Mouse (Mus musculus) granulocyte monocyte progenitor cell, adult 5-6 weeks (primary cell): ENCODE data around the gene Adgrl4. TPM values are rescaled to one million over a fixed set of nuclear protein-coding genes. Genes with fewer than 3 reads are reported as not detected.

Experiments used
- ATAC-seq: replicated peaks from 2 replicates; pipeline ENCODE4 v1.8.0; 2016; ENCODE audit warnings: mild to moderate bottlenecking, moderate TSS enrichment, inconsistent platforms; ENCODE audit not compliant: poor library complexity, severe bottlenecking
- total RNA-seq, 2 experiments: library from RNA; stranded (forward) in 1 of 2; stranded (reverse) in 1 of 2; fragments of 200-712, 200-1000 nt in 1 of 2; fragments of >200 nt in 1 of 2; fragmentation: Nextera tagmentation in 1 of 2; gene quantifications; 2 replicates each; pipeline ENCODE4 v1.2.3; 2014 to 2017

The Adgrl4 gene
- total RNA-seq (2014; fragmentation: Nextera tagmentation) = 95.8 and 112 TPM in 2 replicates
- total RNA-seq (2017) = 132 and 143 TPM in 2 replicates

DNA sequence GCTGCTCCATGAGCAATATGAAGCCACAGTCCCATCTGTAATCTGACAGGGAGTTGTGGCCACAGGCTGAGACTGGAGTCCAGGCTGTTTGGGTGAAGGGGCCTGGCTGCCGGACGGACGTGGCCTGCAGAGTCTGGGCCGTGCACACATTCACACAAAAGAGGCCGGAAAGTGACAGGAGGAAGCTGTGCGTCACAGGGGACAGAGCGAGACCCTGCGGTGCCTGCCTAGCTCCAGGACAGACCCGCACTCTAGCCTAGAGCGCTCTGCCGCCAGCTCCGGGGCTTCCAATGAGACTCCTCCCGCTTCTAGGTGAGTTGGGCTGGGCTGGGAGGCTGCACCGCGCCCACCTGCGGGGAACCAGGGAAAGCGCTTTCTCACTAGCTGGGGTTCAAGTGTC is at the start of gene Adgrl4:
Gene Adgrl4 (plus strand): TSS at position 195 of the 400 bp plus-strand sequence.
- peak; percentile 82 for ATAC-seq

DNA sequence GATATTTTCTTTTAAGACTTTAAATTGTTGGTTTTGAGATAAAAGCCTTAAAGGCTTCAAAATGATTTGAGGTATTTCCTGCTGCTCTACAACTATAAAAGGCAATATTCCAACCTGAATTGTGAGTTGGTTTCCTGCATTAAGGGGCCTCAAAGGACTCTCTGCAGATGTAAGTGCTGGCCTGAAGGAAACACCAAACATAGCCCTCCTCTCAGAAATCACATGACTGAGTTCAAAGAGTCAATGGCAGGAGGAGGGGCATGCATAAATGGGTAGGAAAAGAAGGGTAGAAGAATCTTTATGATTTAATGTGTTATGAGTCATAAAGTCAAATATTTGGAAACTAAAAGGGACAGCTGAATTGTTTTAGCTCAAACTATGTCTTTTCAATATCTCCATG is 46.8 kb upstream of the Adgrl4 start:
- no peak for ATAC-seq

DNA sequence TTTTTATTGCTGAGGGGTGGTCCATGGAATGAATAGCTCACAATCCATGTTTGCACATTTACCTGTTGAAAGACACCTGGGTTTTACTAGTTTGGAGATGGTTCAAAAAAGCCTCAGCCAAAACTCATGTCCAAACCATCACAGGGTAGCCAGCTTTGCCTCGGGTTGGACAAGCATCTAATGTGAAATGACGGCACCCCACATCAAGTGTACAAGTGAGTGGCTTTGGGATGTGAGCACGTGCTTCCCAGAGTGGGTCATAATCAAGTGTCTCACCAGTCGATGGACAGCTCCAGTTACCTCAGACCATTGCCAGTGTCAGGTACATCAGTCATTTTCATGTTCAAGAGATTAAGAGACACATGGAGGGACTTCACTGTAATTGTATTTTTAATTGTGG is 44.8 kb upstream of the Adgrl4 start:
- 0 out of 2 replicates have a peak, but pooled peaks have one; percentile 5 for ATAC-seq

DNA sequence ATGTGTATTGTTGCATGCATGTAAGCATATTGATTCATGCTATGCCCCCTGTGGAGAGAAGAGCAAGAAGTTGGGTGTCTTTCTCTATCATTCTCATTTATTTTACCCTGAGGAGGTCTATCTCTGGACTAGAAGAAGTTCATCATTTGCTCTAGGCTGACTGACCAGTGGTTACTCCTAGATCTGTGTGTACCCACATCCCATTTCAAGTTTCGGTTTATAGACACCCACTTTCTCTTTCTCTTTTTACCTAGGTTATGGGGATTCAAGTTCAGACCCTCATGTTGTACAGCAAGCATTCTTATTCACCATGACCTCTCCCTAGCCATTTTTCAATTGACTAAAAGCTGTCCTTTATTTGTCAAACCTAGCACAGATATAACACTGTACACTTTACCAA is 44.4 kb upstream of the Adgrl4 start:
- ATAC-seq = peak; percentile 92

DNA sequence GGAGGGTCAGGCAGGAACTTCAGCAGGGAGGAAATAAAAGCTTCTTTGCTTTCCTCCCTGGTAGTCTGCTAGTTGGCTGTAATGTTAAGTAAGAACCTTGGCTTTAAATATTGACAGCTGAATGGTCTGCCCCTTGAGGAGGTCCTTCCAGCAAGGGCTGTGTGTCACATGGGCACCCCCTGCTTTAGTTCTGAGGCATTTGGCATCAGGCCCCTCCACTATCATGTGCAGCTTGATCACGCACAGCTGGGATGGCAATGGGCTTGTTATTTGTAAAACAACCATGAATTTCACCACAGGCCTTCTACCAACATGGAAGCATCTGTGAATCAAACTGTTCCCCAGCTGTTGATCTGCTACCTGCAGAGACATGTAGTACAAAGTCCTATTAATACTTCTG is 38.4 kb upstream of the Adgrl4 start:
- ATAC-seq = no peak; the same call in 1 of the 2 replicates

DNA sequence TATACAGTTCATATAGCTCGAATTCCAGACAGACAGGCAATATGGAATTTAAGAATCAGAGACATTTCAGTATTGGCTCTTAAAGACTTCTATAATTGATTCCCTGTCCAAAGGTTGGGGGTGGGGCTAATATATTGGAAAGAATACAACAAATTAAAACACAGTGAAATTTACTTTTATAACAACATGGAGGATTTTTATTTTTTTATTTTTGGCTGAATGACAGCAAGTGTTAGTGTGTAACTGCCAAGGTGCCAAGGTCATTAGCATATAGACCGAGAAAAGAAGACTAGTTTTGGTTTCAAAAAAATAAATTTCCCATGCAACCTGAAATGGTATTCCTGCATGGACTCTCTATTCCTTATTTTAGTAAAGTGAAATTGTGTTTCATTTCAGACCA is 26.7 kb upstream of the Adgrl4 start:
- ATAC-seq = no peak

DNA sequence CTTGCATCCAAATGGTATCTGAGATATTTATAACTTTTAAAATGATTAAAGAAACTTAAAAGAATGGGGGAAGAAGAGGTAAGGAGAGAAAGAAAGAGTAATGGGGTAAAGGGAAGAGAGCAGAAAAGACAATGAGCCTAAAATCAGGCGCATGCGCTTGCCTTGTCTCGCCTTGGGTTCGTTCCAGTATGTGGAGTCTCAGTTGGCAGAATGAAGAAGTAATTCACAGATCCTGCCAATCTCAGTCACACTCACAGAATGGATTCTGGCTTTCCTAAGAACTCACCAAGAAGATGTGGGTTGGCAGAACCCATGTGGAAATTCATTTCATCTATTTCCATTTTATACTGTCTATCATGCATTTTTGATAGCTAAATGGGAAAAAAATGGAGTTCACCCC is 26.2 kb upstream of the Adgrl4 start:
- no peak for ATAC-seq

DNA sequence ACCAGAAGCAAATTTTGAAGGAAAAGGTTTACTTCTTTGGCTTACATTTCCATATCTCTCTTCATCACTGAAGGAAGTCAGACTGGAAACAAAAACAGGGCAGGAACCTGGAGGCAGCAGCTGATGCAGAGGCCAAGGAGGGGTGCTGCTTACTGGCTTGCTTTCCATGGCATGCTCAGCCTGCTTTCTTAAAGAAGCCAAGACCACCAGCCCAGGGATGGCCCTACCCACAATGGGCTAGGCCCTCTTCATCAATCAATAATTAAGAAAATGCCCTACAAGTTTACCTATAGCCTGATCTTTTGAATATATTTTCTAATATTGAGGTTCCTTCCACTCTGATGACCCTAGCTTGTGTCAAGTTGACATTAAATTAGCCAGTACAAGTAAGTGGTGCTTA is 20.8 kb upstream of the Adgrl4 start:
- ATAC-seq = no peak

DNA sequence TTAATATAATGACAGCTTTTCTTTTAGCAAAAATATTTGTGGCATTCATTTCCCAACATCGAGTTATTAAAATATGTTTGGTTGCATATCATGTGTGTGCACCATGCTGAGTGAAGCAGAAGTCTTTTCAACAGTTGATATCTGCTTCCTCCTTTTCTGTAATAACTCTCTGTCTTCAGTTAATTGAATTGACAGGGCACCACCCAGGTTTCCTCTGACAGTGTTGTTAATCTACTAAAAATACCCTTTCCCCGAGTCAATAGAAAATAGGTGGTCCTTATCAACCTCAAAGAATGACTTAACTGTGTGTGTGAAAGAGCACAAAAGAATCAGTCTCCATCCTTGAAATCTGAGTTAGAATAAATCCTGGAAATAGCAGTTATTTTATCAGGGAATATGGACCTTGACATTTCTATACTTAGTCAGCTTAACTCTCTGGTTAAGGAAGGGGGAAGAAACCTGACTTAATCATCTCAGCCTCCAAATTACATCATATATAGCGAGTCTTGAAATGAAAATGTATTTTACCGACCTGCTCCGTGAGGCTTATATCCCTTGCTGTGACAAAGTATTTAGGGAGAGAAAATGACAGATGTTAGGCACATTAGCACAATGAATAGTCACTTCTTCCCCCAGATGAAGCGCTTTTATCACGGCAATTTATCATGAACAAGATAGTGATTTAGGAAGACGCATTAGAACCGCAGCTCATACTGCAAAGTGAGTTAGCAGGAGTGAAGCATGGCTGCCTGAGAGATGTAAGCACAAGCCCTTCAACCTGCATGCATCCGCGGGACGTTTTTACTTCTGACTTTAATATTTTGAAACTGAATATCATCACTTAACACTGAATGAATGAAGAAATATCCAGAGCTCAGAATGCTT is 19.8 kb upstream of the Adgrl4 start:
- ATAC-seq = peak; percentile 84

DNA sequence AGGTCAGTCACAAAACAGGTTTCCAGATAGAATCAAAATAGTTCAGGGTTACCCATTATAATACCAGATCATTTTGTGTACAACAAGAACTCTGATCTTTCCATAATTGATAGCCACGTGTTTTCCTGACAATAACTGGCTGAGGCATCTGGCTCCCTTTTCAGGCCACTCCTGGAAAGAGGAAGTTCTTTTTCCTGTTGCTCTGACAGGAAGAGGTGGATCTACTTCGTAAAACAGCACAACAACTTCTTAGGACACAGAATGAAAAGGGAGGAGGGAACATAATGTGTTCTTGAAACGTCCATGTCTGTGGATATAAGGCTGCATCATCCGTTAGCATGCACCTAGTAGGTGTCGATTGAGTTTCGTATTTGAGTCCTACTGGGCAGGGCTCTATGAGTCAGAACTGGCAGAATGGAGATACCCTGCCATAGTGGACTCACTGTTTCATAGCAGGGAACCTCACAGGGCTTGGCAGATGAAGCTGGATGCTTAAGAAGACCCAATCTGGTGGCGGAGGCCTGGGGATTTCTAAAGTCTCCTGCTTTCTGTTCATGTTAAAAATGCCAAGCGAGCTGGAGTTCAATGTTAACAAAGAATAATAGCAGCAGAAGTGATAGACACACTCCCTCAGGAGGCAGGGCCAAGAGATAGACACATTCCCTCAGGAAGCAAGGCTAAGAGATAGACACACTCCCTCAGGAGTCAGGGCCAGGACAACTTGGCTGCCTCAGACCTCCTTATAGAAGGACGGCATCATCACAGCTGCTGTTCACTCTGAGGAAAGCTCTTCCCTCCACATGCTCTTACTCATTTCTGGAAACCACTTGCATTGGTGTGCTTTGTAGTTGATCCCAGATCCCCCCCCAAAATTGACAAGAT is 13.1 kb upstream of the Adgrl4 start:
- peak; percentile 97 for ATAC-seq

DNA sequence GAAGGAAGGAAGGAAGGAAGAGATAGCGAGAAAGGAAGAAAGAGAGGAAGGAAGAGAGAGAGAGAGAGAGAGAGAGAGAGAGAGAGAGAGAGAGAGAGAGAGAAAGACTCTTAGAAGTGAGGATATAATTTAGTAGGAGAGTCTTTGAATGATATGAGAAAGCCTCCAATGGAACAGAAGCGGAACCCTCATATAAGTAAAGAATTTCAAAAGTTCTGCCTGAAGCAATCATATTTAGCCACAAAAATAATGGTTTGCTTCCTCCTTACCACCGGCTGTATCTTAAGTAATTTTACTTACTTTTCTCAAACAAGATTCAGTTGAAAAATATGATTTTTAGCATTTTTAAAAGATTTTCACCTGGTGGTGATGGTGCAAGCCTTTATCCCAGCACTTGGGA is 7.6 kb upstream of the Adgrl4 start:
- ATAC-seq = peak; percentile 77

DNA sequence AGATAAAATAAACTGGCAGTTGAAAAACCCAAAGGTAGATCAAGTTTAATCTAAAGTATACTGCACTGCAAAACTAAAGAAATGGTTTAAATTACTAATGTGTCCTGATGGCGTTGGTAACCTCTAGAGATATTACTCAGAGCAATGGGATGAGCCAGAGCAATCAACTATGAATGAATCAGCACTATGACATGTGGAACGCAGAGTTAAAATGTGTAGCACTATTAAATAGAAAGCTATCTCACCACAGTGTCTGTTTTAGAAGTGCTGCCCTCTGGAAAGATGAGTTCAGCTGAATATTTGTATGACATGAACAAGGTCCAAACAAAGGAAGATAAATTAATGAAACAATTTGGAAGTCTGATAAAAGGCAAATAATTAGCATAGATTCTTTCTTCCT is 6.2 kb upstream of the Adgrl4 start:
- ATAC-seq = no peak

DNA sequence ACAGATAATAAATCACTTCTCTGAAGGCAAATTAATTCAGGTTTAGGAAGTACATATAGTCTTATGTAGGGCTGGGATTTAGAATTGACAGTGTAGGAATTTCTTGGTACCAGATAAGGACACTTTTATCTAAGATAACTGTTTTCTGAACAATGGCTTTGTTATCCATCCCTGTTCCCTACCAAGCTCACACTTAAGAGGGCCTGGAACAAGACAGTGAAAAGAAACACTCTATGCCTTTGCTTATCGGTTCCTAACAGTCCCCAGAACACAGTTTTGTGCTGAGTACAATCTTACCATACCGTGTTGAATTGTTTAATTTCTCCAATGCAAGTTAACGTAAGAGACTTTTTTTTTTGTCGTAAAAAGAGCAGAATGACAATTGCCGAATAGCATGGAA is 677 bp downstream of the Adgrl4 start:
- no peak for ATAC-seq

DNA sequence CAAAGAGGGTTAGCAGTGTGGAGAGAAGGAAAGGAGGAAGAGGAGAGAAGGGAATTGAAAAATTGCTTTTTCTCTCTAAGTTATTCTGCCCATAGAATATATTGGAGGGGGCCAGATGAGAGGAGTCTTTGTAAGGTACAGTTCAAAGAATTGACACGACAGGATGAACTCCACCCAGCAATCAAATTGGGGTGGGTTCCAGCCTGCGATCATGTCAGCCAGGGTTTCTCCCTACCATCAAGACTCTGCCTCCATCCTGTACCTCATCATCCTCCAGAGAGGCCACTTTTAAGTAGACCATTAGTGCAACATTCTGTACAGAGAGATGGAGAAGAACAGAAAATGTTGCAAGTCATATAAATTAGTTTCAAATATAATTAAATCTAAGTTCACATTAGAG is 2.3 kb downstream of the Adgrl4 start:
- no peak for ATAC-seq

DNA sequence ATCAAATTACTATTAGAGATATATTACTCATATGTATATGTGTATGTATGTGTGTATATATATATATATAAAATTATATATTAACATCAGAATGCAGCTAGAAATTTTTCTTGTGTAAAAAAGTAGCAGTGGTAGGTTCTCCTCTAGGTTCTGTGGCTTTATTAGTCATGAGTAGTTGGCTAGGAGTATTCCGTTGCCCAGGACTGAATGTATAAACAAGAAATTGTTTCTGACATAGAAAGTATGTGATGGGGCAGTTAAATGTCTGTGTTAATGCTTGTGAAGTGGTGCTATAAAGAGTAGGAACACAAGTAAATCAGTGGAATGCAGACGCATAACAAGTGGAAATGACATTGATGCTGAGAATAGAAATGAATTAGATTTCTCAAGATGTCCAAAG is 4.3 kb downstream of the Adgrl4 start:
- no peak for ATAC-seq

DNA sequence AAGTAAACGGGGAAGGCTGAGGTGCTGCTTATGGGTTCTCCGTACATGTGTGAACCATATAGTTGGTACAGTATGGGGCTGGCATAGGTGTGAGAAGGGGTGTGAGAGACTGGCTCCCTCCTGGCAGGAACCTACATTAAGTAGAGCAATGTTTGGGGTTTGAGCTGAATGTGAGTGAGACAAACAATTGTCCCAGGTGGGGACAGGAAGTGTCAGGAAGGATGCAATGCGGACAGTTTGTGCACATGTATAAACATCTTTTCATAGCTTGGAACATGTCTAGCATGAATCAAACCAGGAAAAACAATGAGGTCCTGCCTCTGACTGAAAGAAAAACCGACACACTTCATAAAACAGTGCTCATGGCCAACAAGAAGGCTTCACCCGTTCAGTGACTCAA is 5.8 kb downstream of the Adgrl4 start:
- no peak for ATAC-seq

DNA sequence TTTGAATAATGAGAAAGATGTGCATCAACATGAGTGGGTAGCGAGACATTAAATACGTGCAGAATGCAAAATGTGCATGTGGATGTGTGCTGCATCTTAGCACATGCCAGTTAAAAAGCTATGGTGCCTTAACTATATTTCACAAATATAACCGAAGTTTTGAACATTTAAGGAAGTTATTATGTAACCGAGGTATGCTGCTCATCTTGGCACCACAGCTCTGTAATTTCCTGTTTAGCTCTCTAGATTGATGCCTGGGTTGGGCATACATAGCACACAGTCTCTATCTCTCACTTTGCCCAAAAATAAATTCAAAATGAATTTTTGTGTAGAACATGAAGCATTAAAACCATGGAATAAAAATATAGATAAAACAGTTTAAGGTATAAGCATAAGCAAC is 6.6 kb downstream of the Adgrl4 start:
- peak; percentile 80 for ATAC-seq

DNA sequence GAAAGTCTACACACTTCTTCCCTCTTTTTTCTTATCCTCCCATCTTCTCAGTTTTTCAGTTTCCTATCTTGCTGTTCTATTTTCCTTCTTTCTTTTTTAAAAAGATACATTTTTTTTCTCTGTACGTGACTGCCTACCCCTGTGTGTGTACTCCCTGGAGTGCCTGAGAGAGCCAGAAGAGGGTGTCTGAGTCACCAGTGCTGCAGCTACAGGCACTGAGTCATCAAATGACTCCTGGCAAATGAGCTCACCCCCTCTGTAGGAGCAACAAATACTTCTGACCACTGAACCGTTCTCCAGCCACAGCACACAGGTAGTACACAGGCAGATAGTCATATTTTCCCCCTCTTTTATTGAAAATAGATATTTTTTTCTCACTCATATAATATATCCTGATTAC is 8.2 kb downstream of the Adgrl4 start:
- peak; percentile 83 for ATAC-seq

DNA sequence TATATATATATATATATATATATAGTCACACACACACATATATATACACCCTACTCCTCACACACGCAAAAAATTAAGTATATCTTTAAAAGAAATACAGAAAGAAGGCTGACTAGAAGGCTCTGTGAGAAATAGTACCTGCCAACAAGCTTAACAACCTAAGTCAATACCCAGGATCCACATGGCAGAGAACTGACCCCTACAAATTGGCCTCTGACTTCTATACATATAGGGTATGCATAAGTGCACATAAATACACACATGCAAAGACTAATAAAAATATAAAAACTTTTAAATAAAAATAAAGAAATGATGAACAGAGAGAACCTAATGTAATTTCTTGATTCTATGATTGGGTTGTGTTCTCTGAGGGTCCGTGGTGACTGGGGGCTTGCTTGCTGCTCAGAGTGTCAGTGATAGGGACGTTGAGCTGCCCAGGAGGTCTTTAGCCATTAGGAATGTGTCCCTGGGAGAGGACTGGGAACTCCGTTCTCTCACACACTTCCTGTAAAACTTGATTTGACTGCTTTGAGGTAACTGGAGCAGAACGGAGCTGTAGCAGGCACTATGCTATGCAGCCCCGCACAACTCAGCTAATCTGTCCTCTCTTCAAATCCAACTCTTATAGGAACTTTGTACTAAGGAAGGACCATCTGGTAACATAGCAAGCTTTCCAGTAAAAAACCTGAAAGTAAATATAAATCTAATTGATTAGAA is 17.5 kb downstream of the Adgrl4 start:
- no peak for ATAC-seq

DNA sequence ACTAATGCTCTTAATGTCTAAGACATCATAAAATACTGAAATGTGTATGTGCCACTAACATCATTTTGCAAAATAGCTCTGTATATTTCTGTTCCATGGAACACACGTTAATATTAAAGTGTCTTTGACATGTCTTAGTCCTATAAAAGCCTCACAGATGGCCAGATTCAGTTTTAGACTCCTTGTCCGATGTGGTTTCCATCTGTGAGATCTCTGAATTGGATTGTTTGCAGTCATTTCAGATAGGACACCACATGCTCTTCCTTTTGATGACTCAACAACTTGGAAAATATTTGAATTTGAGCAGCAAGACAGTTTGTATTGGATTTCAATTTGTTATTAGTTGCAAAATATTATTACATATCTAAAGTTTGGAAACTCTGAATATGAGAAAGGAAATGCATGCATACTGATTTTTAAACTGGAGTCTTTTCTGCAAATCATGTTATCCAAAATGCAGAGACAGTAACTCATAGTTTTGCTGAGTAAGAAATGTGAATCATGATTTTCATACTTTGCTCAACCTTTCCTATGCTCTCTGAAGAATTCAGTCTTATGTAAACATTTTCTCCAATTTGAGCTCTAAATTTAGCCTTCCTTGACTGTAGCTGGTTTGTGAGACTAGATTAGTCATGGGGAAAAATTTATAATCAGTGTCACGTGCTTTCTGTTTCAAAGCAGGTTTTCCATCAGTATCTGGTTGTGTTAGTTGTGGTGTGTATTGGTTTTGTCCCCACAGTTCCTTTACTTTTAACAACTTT is 21.9 kb downstream of the Adgrl4 start:
- ATAC-seq = no peak
